Mouse (Mus musculus): ENCODE results near the gene Plekha6.

The Plekha6 gene

DNA sequence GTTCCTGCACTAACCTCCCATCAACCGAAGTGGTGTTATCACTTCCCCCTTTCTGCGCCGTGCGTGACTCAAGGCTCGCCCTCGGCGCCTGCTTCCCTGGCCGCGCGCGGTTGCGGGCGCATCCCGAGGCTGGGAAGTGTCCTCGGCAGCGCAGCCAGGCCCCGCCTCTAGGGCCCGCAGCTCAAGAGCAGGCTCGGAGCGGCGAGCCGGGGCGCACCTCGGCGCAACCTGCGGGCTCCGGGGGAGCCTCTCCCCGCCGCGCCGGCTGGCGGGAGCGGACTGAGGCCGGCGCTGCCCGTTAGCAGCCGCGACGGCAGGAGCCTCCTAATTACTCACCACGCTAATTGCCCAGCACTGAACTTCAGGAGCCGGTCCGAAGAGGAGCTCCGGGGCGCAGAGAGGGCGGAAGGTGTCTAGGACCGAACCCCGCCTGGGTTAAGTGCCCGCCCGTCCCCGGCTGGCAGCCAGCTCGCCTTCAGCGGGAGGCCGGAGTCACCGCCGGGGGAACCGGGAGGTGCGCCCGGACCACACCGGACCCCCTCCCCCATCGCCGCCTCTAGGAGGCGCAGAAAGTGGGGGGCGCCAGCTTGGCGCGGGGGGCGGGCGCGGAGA lies at the start of gene Plekha6:
Gene Plekha6 (plus strand): TSS at position 391 of the 612 bp plus-strand sequence.
- DNase-seq, result peak; percentile 58

- DNase-seq, result no peak
These were observed 47.9 kb upstream of the Plekha6 start for GRCm38 (mm10) chr1:133116108-133116507.

DNA sequence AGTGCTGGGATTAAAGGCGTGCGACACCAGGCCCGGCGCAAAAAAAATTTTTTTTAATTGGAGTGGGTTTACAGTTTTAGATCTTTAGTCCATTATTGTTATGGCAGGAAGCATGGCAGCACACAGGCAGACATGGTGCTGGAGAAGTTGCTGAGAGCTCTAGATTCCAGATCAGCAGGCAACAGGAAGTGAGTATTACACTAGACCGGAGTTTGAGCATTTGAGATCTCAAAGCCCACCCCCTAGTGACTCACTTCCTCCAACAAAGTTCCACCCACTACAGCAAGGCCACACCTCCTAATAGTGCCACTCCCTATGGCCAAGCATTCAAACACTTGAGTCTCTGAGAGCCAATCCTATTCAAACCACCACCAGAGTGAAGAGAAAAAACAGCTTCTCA lies 45.9 kb upstream of the Plekha6 start:
- DNase-seq, result no peak

DNA sequence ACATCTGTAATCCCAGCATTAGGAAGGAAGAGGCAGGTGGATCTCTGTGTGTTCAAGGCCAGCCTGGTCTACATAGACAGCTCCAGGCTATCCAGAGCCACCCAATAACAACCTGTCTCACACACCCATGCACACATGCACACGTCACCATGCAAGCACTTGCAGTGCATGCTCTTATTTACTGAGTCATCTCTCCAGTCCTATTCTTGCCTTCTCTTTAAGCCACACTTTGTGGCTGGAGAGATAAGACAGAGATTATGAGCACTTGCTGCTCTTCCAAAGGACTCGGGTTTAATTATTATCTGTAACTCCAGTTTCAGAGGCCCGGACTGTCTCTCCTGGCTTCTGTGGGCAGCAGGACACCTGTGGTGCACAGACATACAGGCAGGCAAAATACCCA lies 45.2 kb upstream of the Plekha6 start:
- no peak for DNase-seq

DNA sequence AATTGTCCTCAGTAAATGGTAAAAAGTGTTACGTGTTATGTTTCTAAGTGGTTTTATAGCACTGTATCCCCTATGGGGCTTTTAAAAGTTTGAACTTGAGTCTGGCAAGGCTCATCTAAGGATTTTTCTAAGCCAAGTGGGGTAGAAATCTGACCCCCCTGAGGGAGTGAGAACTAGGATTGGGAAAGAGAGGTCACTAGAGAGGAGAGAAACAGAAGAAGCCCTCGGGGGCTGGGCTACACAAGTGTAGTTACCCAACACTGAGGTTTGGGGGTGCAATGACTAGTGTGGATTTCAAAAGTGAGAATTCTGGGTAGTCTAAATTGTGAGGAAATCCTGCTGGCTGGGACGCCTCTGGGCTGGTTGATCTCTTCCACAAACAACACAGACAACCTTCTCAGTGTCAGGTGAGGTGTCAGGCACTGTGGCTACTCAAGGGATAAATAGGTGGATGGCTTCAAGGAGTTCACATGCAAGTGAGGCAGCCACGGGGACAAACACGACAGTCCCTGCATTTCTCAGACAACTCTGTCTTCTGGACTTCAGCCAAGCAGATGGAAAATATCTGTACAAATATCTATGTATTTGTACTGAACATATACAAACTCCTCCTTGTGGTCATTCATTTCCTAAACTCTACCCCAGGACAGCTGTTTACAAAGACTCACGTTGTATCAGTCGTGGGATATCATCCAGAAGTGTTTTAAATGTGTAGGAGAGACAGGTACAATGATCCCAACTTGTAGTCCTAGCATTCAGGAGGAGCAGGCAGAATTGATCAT lies 43.9 kb upstream of the Plekha6 start:
- DNase-seq, result no peak

DNA sequence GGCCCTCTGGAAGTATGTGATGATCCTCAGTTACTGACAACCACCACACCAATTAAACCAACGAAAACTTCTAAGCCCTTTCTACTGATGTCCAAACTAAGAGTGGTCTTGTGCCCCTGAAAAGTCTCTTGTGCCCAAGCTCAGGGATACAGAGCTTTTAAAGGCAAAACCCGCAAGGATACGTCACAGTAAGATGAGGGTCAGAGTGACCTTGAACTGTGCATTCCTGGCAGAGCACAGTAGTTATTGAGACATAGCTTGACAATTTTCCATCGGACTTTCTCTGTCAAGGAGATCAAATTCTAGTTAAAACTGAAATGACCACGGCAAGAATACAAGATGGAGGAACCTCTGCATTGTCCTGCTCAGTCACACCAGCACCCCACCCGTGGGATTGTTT lies 42.8 kb upstream of the Plekha6 start:
- no peak for DNase-seq

DNA sequence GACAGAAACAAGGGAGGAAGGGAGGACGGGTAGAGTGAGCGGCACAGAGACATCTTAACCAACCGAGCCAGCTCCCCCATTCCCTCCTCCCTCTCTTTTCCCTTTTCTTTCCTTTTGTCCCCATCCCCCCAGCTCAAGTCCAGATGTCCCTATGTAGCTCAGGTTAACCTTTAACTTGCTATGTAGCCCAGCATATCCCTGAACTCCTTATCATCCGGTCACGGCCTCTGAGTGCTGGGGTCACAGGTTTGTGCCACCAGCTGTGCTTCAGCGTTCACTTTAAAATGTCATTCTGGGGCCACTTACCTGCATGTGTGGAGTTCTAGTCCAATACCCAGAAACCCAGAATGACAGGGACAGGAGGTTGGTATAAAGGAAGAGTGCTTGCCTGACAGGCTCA lies 39.9 kb upstream of the Plekha6 start:
- DNase-seq, result peak; percentile 29

DNA sequence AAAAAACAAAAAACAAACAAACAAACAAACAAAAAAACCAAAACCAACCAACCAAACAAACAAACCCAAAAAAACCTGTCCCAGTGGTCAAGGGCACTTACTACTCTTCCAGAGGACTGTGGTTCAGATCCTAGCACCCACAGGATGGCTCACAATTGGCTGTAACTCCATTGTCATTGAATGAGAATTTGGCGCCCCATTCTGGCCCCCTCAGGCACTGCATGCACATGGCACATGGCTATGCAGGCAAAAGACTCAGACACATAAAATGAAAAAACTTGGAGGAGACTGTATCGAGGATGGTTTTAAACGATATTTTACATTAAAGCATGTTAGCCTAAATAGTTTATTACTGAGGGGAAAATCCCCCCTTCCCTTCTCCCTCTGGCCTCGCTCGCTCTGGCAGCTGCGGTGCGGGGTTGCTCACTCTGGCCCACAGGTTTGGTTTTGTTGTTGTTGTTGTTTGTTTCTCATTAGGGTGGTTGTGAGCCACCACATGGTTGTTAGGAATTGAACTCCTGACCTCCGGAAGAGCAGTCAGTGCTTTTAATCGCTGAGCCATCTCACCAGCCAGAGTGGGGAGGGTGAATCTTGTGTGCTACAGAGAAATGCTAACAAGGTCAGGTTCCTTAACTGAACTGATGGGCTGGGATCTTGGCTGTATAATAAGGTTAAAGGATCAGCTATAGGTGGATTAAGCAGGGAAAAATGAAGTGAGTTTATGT lies 38.2 kb upstream of the Plekha6 start:
- DNase-seq, result no peak

DNA sequence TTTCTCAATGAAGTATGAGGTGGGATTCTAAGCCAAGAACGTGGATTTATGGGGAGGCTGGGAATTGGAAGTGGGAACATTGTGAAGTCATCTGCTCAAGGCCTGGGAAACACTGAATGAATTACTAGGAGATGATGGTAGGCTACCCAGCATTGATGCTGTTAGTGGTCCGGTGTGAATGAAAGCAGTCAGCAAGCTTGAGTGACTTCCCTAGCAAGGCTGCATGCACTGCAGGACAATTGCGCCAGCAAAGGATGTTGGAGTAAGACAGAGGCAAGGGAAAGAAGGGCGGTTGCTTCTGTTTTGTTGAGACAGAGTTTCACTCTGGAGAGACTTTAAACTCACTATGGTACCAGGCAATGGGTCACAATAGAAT lies 37.7 kb upstream of the Plekha6 start:
- DNase-seq, result no peak

DNA sequence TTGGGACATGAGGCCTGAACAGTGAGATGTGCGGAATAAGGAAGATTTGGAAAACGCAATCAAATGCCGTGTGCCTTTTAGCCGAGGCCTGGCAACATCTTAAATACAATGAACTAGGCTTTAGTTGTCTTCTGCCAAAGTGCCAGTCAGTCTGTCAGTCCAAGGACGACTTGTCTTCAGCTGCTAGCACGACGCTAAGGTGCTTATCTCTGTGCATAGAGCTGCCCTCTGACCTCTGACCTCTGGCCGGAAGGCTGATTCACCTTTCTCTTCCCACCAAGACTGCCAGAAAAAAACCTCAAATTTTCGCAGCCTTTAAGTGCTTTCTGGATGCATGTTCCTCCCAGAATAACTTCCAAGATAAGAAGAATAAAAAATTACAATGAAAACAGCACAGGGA lies 36.7 kb upstream of the Plekha6 start:
- DNase-seq, result no peak

DNA sequence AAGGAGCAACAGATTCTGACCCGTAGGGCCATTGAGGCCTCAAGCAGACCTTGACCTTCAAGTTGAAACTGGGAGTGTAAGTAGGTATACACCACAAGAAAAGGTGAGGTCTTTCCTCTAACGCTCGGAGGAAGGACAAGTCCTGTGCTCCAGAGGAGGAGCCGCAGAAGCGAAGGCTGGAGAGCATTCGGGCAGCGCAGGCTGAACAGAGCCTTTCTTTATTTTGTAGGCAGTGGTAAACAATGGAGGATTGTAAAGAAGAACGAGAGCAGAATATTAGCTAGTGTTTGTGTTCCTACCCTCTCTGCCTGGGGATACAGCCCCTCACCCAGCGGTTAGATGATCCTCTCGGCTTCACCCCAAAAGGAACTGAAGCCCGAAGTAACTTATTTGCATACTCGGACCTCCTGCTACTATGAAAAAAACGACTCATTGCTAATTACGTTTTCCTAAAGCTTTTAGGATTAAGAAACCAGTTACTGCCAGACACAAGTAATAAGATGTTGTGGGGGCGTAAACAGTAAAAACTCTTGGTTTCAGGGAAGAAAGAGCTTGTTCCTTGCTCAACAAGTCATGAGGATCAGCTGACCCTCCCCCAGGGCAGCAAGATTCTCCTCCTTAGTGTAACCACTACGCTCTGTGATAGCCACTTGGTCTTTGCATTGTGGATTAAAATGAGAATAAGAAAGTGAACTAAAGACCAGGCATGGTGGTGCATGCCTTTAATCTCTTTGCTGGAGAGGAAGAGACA lies 34.4 kb upstream of the Plekha6 start:
- DNase-seq, result no peak

DNA sequence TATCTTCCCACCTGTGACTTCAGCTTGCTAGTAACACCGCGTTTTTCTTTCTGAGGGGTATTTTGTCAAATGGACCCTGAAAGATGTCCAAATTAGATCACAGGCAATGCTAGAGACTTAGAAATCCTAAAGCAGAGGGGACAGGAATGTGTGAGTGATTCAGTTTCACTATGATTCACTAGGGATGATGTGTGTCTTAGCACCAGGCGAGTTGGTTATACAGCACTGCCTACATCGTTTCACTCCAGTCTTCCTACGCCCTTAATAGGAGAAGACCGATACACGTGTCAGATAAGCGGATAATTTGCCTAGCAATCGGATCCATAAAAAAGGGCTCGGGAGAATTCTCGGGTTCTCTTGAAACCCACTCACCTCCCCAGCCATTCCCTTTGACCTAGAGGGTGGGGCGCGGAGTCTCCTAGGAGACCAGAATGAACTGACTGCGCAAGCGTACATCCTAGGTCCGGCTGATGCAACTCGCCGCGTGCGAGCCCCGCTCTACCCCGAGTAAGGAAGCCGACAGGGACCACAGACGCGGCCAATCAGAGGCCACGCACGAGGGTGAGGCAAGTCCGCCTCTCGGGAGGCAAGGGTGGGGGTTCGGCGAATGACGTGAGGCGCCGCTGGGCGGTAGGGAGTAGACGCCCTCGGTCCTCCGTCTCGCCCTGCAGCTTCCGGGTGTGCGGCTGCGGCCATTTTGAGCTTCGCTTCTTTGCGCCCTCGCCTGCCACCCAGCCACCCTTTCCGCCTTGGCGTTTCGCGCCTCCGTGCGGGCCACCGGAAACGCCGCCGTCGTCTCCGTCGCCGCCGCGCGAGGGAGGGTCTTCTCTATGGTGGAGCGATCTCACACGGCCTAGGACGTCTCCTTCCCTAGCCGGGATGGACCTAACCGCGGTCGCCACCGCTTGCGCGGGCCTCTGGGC lies 33.1 kb upstream of the Plekha6 start, which contains the start of gene Ppp1r15b:
Gene Ppp1r15b (plus strand): TSS at position 506 of the 923 bp plus-strand sequence.
- DNase-seq, result peak; percentile 99

DNA sequence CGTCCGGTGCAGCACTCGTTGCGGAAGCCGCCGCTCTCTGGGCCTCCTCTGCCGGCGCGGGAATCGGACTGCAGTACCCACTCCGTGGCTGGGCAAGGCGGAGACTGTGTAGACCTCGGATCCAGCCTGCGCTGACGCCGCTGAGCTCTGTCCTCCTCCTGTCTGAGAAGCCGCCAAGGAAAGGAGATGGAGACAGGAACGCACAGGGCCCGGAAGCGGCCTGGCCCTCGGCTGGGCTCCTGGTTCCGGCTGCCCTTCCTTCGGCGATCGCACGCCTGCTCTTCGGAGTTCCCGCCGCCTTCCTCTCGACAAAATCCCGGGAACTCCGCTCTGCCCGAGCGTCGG lies 32.5 kb upstream of the Plekha6 start:
- DNase-seq, result no peak

DNA sequence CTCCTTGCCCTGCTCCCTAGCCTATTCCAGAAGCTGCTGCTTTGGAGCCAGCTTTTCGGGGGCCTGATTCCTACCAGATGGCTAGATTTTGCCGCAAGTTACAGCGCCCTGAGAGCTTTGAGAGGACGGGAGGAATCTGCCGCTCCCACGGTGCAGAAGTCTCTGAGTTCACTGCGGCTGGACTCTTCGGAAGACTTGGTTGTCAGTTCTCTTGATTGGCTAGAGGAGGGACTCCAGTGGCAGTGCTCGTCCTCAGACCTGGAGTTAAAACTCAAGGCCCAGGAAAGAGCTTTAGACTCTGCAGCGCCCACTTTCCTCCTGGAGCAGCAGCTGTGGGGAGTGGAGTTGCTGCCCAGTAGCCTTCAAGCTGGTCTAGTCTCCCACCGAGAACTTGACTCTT lies 32.1 kb upstream of the Plekha6 start:
- peak; percentile 32 for DNase-seq

- DNase-seq, result no peak
These were observed 31.4 kb upstream of the Plekha6 start for GRCm38 (mm10) chr1:133132388-133133326.

GRCm38 (mm10) chr1:133133425-133133824 lies 30.6 kb upstream of the Plekha6 start:
- DNase-seq, result no peak

DNA sequence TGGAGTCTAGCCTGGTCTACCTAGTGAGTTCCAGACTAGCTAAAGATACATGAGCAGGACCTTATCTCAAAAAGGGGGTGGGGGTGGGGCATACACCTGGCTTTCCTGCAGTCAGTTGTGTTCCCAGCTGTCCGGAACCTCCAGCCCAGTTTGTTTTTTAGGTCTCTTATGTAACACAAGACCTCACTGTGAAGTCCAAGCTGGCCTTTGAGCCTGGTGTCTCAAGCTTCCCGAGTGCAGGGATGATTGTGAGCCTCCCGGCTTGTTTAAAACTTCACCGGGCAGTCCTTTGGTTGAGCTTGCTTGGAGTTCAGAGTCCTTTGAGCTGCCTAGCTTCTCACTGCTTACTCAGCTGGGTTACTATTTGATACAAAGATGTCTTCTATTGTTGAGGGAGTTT lies 29.9 kb upstream of the Plekha6 start:
- DNase-seq, result peak; percentile 75

DNA sequence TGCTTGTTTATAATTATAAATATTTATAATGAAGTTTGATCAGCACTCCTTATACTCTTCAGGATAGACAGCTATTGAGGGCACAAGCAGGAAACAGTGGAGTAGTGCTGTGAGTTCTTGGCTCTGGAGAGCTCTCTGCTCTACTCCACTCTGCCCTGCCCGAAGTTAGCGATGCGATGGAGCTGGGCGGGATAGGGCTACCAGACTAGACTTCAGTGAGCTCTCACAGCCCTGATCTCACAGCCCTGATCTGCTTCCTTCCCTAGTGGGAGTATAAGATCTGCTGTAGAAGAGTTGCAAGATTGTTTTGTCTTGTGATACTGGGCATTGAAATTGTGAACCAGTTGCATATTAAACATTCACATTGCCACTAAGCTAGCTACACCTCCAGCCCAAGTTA lies 29.1 kb upstream of the Plekha6 start:
- peak; percentile 27 for DNase-seq

DNA sequence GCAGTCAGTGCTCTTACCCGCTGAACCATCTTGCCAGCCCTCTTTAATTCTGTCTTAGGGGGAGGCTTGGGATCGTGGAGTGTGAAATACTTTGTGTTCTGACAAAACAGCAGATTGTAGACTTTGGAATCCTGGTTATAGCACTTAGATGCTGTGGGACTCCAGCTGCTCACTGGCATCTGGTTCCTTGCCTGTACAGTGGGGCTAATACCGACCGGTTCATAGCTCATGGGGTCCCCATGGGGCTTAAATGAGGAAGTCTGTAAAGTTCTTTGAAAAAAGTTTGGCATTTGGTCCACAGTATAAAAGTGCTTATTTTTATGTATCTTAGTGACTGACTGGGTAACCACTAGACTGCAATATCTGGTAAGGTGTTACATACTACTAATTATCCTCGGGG lies 28.2 kb upstream of the Plekha6 start:
- DNase-seq, result no peak

DNA sequence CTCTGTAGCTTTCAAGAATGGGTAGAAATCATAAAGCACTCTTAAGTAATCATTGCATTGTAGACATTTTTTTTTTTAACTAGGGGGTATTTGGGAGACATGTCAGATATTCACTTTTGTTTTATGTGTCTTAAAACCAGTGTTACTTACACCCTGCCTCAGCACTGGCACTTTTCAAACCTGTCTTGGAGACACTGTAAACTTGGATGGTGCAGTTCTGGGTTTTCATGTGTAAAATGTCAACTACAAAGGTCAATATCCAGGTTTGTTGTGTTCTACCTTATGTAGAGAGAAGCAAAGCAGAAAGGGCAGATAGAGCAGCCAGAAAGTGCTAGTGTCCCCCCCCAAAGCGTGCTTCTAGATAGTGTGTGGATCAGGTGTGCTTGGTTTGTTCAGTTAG lies 25.6 kb upstream of the Plekha6 start:
- DNase-seq, result no peak

Data from kidney, postnatal 14 days (tissue).